Mouse (Mus musculus) liver, postnatal 0 days (tissue): ENCODE data around the gene Cdyl2. TPM values are rescaled to one million over a fixed set of nuclear protein-coding genes. Genes with fewer than 3 reads are reported as not detected.

Source experiments
- ATAC-seq: fragments of 200-750 bp; cut with Nextera tagmentation; 2 replicates; pipeline ENCODE4 v1.8.0; 2017; ENCODE audit warnings: mild to moderate bottlenecking, moderate library complexity
- DNase-seq: peaks from one replicate; pipeline ENCODE4 v3.0.0-alpha.2; 2016
- H3K27ac ChIP-seq: fragments of 300-500 bp; sonication (generic); 2 replicates; pipeline ENCODE4 v1.5.1; 2014; ENCODE audit warnings: antibody characterized with exemption, moderate library complexity, mild to moderate bottlenecking, low read depth
- H3K27me3 ChIP-seq: fragments of 300-500 bp; sonication (generic); 2 replicates; pipeline ENCODE4 v1.6.1; 2014; ENCODE audit warnings: low read length, control low read depth, mixed read lengths; ENCODE audit not compliant: insufficient read depth
- H3K36me3 ChIP-seq: fragments of 300-500 bp; sonication (generic); replicated peaks from 2 replicates; pipeline ENCODE4 v1.6.1; 2014; ENCODE audit warnings: mild to moderate bottlenecking, control low read depth, low read length, moderate library complexity, mixed read lengths; ENCODE audit not compliant: insufficient read depth
- H3K4me1 ChIP-seq: fragments of 300-500 bp; sonication (generic); 2 replicates; pipeline ENCODE4 v1.6.1; 2014; ENCODE audit warnings: antibody characterized with exemption, mild to moderate bottlenecking, control low read depth; ENCODE audit not compliant: insufficient read depth
- H3K4me2 ChIP-seq: fragments of 300-500 bp; sonication (generic); 2 replicates; pipeline ENCODE4 v1.6.1; 2014; ENCODE audit warnings: low read depth, mild to moderate bottlenecking, low read length, moderate library complexity, mixed read lengths
- H3K4me3 ChIP-seq: fragments of 300-500 bp; sonication (generic); 2 replicates; pipeline ENCODE4 v1.5.1; 2014; ENCODE audit warnings: low read depth, low read length
- H3K9ac ChIP-seq: fragments of 300-500 bp; sonication (generic); replicated peaks from 2 replicates; pipeline ENCODE4 v1.6.1; 2014; ENCODE audit warnings: mild to moderate bottlenecking, moderate library complexity
- H3K9me3 ChIP-seq: fragments of 300-500 bp; sonication (generic); 2 replicates; pipeline ENCODE4 v1.6.1; 2016; ENCODE audit warnings: mild to moderate bottlenecking, control low read depth, low read length, mixed read lengths
- CTCF ChIP-seq: sonication (generic); IDR thresholded peaks from 2 replicates; pipeline ENCODE4 v1.5.1; 2016; ENCODE audit warnings: antibody characterized with exemption, low read depth
- EP300 ChIP-seq: IDR thresholded peaks from 2 replicates; pipeline ENCODE4 v1.6.1; 2016; ENCODE audit warnings: antibody characterized with exemption, low read depth, mild to moderate bottlenecking
- WGBS: fragments of 180-500 bp; shearing (Covaris S2); extraction: QIAGEN DNeasy Blood & Tissue Kit; methylation state at CpG from one replicate; pipeline ENCODE4 v1.1.7; 2014; ENCODE audit not compliant: insufficient replicate concordance; 5-methylcytosine and 5-hydroxymethylcytosine counted together
- polyA plus RNA-seq: library from polyadenylated mRNA; unstranded; fragments of >200 nt; fragmentation: Nextera tagmentation; extraction: Ambion mirVana; gene quantifications from 2 replicates; pipeline ENCODE4 v1.2.1, GENCODE M21; 2015

Gene Cdyl2
- polyA plus RNA-seq, 1 experiment from 2014 or later, result 2.3 TPM

DNA sequence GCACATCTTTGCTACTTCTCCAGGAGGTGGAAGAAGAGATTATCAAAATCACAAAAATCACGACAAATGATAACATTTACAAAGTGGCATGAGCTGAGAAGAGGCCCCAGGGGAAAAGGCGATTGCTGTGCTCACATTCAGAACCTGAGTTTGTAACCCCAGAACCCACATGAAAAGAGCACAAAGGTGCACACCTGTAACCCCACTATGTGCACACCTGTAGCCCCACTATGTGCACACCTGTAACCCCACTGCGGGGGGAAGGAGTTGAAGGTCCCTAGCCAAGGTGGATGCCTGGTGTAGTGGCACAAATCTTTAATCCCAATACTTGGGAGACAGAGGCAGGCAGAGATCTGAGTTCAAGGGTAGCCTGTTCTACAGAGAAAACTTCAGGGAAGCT is 23.4 kb upstream of the Cdyl2 start:
- no peak for TF ChIP-seq CTCF
- no peak for TF ChIP-seq EP300
- Histone ChIP-seq H3K4me1 (no peaks in the 10 kb centered on the region), H3K4me3 (no peak overlapping the region), H3K9me3 (no peaks in the 10 kb centered on the region), H3K9ac (no peak overlapping the region), H3K4me2 (no peak overlapping the region), H3K36me3 (no peaks in the 10 kb centered on the region), H3K27me3 (no peaks in the 10 kb centered on the region), H3K27ac (no peak overlapping the region)
- ATAC-seq (no peak), DNase-seq (no peak)
- WGBS, result 62% methylated on average over 3 of the region's 3 CpGs

DNA sequence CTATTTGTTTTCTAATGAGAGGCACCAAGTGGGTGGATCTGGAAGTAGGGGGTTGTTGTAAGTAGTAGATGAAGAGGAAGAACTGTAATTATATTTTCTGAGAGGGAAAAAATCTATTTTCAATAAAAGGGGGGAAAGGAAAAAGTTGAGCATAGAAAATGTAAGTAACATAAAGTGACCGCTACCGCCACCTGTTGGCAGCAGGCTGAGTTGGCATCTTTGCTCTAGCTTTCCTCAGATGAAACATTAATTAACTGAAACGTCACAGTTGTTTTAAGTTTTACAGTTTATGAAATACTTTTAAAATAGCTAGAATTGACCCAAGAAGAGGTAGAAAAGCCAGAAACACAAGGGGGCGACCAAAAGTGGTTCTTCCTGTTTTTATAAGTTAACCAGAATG is 22.8 kb upstream of the Cdyl2 start:
- Histone ChIP-seq H3K4me2 (no peak overlapping the region), H3K27ac (no peak overlapping the region), H3K4me1 (no peaks in the 10 kb centered on the region), H3K9me3 (no peaks in the 10 kb centered on the region), H3K9ac (no peak overlapping the region), H3K4me3 (no peak overlapping the region), H3K36me3 (no peaks in the 10 kb centered on the region), H3K27me3 (no peaks in the 10 kb centered on the region)
- peak; percentile 70 for TF ChIP-seq CTCF
- no peak for TF ChIP-seq EP300
- DNase-seq, result peak; percentile 51
- no peak for ATAC-seq
- 6% methylated on average over 4 of the region's 4 CpGs for WGBS

DNA sequence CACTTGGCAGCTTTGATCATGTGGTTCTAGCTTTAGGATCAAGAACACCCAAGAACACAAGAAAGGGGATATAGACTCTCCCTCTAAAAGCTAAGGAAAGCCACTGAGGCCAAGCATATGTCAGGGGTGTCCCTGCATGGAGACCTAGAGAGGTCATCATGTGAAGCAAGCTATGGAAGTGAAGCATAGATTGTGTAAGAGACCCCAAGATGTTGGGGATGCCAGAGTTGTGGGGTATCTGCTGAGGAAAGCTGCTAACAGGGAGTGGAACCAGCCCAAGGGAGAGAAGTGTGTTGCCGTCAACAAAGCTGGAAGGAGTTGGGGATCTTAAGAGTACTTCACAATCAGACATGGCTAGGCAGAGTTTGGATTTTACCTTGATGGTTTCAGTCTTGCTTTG is 7.9 kb upstream of the Cdyl2 start:
- Histone ChIP-seq H3K9me3 (0 out of 2 replicates have a peak, but pooled peaks cover 4% of the 10 kb centered on the region), H3K4me1 (no peaks in the 10 kb centered on the region), H3K36me3 (no peaks in the 10 kb centered on the region), H3K27ac (no peak overlapping the region), H3K4me3 (no peak overlapping the region), H3K9ac (no peak overlapping the region), H3K4me2 (no peak overlapping the region), H3K27me3 (no peaks in the 10 kb centered on the region)
- no peak for TF ChIP-seq CTCF
- 83% methylated on average over 1 of the region's 1 CpGs for WGBS
- ATAC-seq (no peak), DNase-seq (no peak)

DNA sequence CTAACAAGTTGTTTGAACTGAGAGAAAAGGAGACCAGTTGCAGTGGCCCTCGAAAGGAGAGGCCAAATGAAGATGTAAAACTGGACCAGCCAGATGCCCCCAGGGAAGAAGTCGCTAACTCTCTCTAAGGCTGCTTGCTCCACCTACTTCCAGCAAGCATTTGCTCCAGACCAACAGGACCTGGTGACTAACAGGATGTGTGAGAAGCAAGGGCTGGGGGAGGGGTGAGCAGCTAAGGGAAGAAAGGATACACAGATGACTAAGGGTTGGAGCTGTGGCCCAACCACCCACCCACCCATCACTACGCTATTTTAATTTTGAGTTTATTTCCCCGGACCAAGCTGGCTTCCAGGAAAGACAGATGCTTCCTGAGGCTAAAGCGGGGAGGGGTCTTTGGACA is 2.5 kb upstream of the Cdyl2 start:
- TF ChIP-seq EP300 (no peak), CTCF (no peak)
- DNase-seq (peak; percentile 27), ATAC-seq (no peak)
- Histone ChIP-seq H3K4me1 (peaks cover 9% of the 10 kb centered on the region), H3K9ac (no peak overlapping the region), H3K9me3 (0 out of 2 replicates have a peak, but pooled peaks cover under 1% of the 10 kb centered on the region), H3K27me3 (peaks cover 9% of the 10 kb centered on the region; the same call in 1 of the 2 replicates), H3K4me3 (no peak overlapping the region), H3K36me3 (no peaks in the 10 kb centered on the region), H3K27ac (no peak overlapping the region), H3K4me2 (no peak overlapping the region)
- WGBS, result 56% methylated on average over 5 of the region's 5 CpGs

DNA sequence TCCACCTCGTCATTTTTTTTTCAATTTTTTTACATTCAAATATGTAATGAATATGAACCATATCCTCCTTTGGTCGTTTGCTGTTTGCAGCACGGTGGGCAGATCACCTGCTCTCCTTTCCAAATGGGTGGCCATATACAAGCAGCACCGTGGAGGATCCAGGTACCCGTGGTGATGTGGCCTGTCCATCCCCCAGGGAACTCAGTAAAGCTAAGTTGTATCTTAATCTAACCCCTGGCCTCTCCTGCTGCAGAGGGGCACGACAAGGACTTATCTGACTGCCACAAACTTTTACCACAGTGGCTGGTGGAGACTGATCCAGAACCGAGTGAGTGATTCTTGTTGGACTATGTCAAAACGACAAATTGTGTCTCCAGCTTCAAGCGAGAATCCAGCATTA is 1.4 kb upstream of the Cdyl2 start:
- no peaks in the 10 kb centered on the region for H3K36me3 ChIP-seq
- ATAC-seq, result no peak
- DNase-seq, result no peak
- H3K4me2 ChIP-seq, result no peak overlapping the region
- H3K27ac ChIP-seq, result no peak overlapping the region
- H3K9me3 ChIP-seq, result no peaks in the 10 kb centered on the region
- TF ChIP-seq CTCF (no peak), EP300 (no peak)
- H3K4me1 ChIP-seq, result peaks cover 9% of the 10 kb centered on the region
- H3K9ac ChIP-seq, result no peak overlapping the region
- H3K4me3 ChIP-seq, result no peak overlapping the region
- 46% methylated on average over 9 of the region's 9 CpGs for WGBS
- peaks cover 9% of the 10 kb centered on the region; the same call in 1 of the 2 replicates for H3K27me3 ChIP-seq

DNA sequence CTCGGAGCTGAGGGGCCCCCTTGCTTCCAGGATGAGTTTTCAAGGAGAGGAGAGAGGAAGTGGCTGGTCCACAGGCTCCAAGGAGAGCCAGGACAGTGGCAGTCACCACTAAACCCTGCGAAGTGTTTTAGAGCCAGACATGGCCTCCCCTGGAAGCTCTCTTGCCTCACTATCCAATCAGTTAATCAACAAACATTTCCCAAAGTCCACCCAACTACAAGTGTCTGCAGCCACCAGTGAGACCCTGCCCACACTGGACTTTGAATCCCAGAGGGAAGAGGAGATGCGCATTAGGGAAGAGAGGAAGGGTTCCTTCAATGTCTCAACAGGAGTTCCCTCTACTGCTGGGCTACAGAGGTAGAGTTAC is 840 bp upstream of the Cdyl2 start:
- peak overlapping the region; percentile 89 for H3K4me2 ChIP-seq
- no peak for ATAC-seq
- DNase-seq, result no peak
- TF ChIP-seq CTCF, result no peak
- no peak for TF ChIP-seq EP300
- H3K4me1 ChIP-seq, result peaks cover 9% of the 10 kb centered on the region
- H3K9me3 ChIP-seq, result no peaks in the 10 kb centered on the region
- 19% methylated on average over 3 of the region's 3 CpGs for WGBS
- H3K27me3 ChIP-seq, result peaks cover 9% of the 10 kb centered on the region; the same call in 1 of the 2 replicates
- peak overlapping the region; percentile 80 for H3K4me3 ChIP-seq
- H3K36me3 ChIP-seq, result no peaks in the 10 kb centered on the region
- peak overlapping the region; percentile 75 for H3K9ac ChIP-seq
- H3K27ac ChIP-seq, result no peak overlapping the region

DNA sequence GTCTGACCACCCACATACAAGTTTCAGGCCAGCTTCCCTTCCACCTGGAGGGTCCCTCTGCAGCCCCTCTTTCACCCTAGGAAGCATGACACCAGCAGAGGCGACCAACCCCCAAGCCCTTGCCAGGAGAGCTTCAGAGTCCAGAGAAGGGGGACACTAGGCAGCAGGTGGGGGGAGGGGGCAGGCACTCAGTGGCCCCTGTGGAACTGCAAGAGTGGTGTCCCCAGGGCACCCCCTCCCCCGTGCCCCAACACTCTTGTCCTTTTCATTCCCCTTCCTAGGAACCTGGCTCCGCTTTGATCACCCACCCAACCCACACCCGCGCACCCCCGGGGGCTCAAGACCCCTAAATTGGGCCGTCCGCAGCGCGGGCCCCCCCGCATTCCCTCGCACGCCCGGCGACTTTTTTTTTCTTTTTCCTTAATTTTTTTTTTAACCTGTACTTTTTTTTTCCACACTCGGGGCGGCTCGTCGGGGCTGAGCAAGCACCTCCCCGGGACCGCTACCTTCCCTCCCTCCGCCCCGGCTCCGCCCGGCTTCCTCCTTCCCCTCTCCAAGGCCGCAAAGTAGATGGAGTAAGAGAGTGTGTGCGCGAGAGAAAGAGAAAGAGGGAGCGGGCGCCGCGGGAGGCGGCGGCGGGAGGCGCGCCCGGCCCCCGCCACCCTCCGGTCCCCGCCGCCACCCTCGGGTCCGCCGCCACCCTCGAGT is 661 bp downstream of the Cdyl2 start:
- WGBS, result under 1% methylated on average over 33 of the region's 46 CpGs
- peak; percentile 44 for ATAC-seq
- peak overlapping the region; percentile 75 for H3K9ac ChIP-seq
- peak overlapping the region; percentile 82 for H3K27ac ChIP-seq
- H3K9me3 ChIP-seq, result no peaks in the 10 kb centered on the region
- peak overlapping the region; percentile 89 for H3K4me2 ChIP-seq
- DNase-seq, result peak; percentile 17
- no peak for TF ChIP-seq EP300
- H3K27me3 ChIP-seq, result peaks cover 9% of the 10 kb centered on the region; the same call in 1 of the 2 replicates
- H3K4me1 ChIP-seq, result peaks cover 9% of the 10 kb centered on the region
- H3K4me3 ChIP-seq, result peak overlapping the region; percentile 80
- no peaks in the 10 kb centered on the region for H3K36me3 ChIP-seq
